37 mouse cellular contexts compared by ENCODE assay signal in genomic region chr14:49186270-49186669, GRCm38 (mm10). TPM values are rescaled to one million over a fixed set of nuclear protein-coding genes. Genes with fewer than 3 reads are reported as not detected.
"Had no signal": no experiment of that assay in that cellular context is flagged by ENCODE, and none has a peak within 500 bp of the region (broad histone marks: within the 10 kb centered on the region; RNA-seq: fewer than 3 reads in every experiment).

No protein-coding gene starts in this region.

- H3K4me1 ChIP-seq: embryonic facial prominence, embryonic 10.5 days; embryonic facial prominence, embryonic 12.5 days; embryonic facial prominence, embryonic 13.5 days; embryonic facial prominence, embryonic 15.5 days; forebrain, embryonic 10.5 days; forebrain, embryonic 12.5 days; forebrain, embryonic 13.5 days; forebrain, embryonic 15.5 days; heart, embryonic 10.5 days had no signal

- H3K27ac ChIP-seq: embryonic facial prominence, embryonic 10.5 days; embryonic facial prominence, embryonic 12.5 days; embryonic facial prominence, embryonic 13.5 days; embryonic facial prominence, embryonic 15.5 days; forebrain, embryonic 10.5 days; forebrain, embryonic 12.5 days; forebrain, embryonic 13.5 days; forebrain, embryonic 15.5 days; gastrocnemius, adult 2 months; heart, adult 2 months; heart, embryonic 10.5 days had no signal

- H3K9ac ChIP-seq: embryonic facial prominence, embryonic 12.5 days; embryonic facial prominence, embryonic 13.5 days; embryonic facial prominence, embryonic 15.5 days; forebrain, embryonic 12.5 days; forebrain, embryonic 13.5 days; forebrain, embryonic 15.5 days; forebrain, postnatal 0 days had no signal

- ATAC-seq: forebrain, embryonic 13.5 days; forebrain, embryonic 14.5 days; forebrain, embryonic 15.5 days; forebrain, embryonic 16.5 days; forebrain, postnatal 0 days had no signal

- H3K9me3 ChIP-seq: embryonic facial prominence, embryonic 10.5 days; embryonic facial prominence, embryonic 12.5 days; embryonic facial prominence, embryonic 13.5 days; embryonic facial prominence, embryonic 15.5 days; forebrain, embryonic 10.5 days; forebrain, embryonic 12.5 days; forebrain, embryonic 13.5 days; forebrain, embryonic 15.5 days; heart, embryonic 10.5 days had no signal

- DNase-seq: cerebellum, adult 9-10 months; cerebellum, adult 9-11 months; cerebellum, postnatal 10 days; cerebellum, postnatal 14 days; cerebellum, postnatal 25 days; cerebellum, postnatal 36 days; embryo, embryonic 11 days; forebrain, postnatal 0 days; gastrocnemius, adult 2 months; gastrocnemius, postnatal 10 days; gastrocnemius, postnatal 14 days; gastrocnemius, postnatal 25 days; gastrocnemius, postnatal 36 days; heart, adult 11 months; heart, adult 18-20 months; heart, adult 2 months had no signal

- H3K4me3 ChIP-seq: embryonic facial prominence, embryonic 10.5 days; embryonic facial prominence, embryonic 12.5 days; embryonic facial prominence, embryonic 13.5 days; embryonic facial prominence, embryonic 15.5 days; erythroblast, embryonic 14.5 days; forebrain, embryonic 10.5 days; forebrain, embryonic 12.5 days; forebrain, embryonic 13.5 days; forebrain, embryonic 15.5 days; gastrocnemius, adult 2 months; heart, adult 2 months; heart, embryonic 10.5 days had no signal

- H3K4me2 ChIP-seq: embryonic facial prominence, embryonic 12.5 days; embryonic facial prominence, embryonic 13.5 days; embryonic facial prominence, embryonic 15.5 days; forebrain, embryonic 12.5 days; forebrain, embryonic 13.5 days; forebrain, embryonic 15.5 days; heart, embryonic 11.5 days had no signal

- H3K27me3 ChIP-seq: embryonic facial prominence, embryonic 12.5 days; embryonic facial prominence, embryonic 13.5 days; embryonic facial prominence, embryonic 15.5 days; forebrain, embryonic 12.5 days; forebrain, embryonic 13.5 days; forebrain, embryonic 15.5 days had no signal

RNA-seq across cellular contexts. Expression of gene ccdc198, which starts 59.0 kb away (rescaled TPM):
- total RNA-seq: common myeloid progenitor, adult 5-6 weeks; forebrain, postnatal 0 days; gastrocnemius, adult 18-20 months; gastrocnemius, adult 2 months; gastrocnemius, adult 8-10 months; gastrocnemius, postnatal 10 days; gastrocnemius, postnatal 14 days; gastrocnemius, postnatal 25 days; gastrocnemius, postnatal 36 days; gastrocnemius, postnatal 4 days; granulocyte monocyte progenitor cell, adult 5-6 weeks; heart, adult 18-20 months; heart, adult 2 months; heart, adult 8-10 months had no signal
- polyA plus RNA-seq: cortical plate, adult 2 months; embryonic facial prominence, embryonic 10.5 days; embryonic facial prominence, embryonic 14.5 days; embryonic facial prominence, embryonic 15.5 days; erythroblast, embryonic 14.5 days; heart, adult 2 months had no signal
